Mouse (Mus musculus): ENCODE data around the gene Grsf1. TPM values are rescaled to one million over a fixed set of nuclear protein-coding genes. Genes with fewer than 3 reads are reported as not detected.

The Grsf1 gene
- total RNA-seq, 2 experiments from 2014 or later: 208 to 215 TPM

DNA sequence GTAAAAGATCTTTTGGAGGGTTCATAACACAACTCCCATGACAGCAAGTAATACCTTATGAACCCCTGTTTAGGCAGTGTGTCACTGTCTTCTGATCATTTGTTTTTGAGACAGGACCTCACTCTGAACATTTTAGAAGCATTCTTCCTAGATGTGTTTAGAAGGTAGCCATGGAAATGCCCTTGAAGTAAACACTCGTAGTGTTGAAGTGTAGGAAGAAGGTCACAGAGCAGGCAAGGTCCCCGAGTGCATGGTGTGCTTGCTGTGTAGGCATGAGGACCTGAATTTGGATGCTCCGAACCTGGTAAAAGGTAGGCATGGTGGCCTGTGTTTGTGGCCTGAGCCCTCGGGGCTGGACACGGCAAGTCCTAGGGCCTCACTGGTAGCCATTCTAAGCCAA, 44.4 kb downstream of the Grsf1 start:
- DNase-seq: no peak

DNA sequence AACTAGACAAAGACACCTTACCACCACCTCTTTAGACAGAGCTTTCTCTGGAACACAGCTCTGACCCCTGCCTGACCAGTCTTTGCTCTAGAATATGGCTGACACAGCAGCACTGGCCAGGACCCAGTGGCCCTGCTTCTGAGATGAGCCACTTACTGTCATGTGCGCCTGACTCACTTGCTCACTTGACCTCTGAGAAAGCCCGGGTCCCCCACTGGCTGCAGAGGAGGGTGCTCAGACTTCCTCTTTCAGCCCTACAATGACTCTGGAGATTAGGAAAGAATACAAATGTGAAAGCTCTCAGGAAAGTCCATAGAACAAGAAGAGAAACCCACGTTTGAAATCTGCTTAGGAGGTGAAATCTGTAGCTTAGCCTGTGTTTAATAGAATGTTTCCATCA, 45.1 kb downstream of the Grsf1 start:
- peak; percentile 38 to 77 for DNase-seq

DNA sequence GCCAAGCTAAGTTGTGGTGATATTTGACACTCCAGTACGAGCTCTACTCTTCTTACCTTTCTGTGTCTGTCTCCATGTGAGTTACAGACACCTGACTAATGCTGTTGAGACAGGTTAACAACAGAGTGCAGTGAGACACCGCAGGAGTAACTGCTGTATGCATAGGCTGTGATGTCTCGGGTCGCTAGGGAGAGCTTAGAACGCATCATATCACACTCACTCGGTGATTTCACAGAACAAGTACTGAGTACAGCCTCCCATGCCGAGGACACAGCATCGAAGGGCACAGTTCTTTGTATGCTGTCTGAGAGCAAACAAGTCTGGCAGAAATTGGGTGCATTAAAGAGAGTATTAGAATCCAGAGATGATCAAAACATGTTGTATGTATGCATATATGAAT, 46.0 kb downstream of the Grsf1 start:
- DNase-seq: no peak

DNA sequence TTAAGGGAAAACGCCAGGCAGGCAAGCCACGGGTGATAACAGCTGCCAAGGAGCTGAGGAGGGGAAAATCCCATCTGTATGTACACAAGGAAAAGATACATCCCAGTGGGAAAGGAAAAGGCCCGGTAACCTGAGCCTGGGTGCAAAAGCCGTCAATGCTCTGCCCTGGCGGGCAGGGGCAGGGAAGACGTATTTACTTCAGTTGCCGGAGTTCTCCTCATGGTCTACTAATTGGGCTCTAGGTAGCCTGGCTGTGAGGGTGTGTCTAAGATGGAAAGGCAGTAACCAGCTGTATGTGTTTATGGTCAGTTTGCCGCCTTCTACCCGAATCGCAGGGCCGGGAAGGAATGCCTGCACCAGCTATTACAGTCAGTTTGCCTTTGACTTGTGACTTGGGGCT, 46.8 kb downstream of the Grsf1 start:
- DNase-seq: no peak

DNA sequence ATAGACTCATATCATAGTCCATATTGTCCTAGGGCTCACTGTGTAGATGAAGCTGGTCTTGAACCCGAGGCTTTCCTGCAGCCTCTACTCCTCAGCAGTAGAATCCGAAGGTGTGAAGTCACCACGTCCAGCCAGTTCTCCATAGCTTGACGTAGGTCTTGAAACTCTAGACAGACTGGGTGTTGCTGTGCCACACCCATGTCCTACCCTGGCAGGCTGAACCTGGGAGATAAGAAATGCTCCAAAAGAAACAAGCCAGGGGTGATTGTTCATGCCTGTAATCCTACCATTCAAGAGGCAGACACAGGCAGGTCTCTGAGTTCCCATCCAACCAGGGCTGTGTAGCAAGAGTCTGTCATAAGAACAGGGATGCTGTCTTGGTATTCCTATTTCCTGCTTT, 48.4 kb downstream of the Grsf1 start:
- no peak for DNase-seq

DNA sequence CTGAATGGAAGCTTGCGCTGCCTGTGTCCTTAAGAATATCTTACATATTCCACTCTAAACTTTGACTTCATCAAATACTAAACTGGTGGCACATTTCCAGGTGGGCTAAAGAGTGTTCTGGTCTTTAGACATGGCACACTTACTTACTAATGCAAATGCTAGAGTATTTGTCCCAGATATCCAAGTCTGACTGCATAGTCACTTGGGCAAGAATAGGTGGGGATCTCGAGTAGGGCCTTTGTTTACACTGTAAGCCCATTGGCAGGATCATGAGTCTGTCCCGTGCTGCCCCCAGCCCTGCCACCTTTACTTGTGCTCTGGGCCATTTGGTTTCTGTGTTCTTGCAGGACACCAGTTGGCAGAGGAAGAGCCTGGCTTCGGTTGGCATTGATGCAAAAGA, 59.0 kb downstream of the Grsf1 start:
- DNase-seq: no peak

DNA sequence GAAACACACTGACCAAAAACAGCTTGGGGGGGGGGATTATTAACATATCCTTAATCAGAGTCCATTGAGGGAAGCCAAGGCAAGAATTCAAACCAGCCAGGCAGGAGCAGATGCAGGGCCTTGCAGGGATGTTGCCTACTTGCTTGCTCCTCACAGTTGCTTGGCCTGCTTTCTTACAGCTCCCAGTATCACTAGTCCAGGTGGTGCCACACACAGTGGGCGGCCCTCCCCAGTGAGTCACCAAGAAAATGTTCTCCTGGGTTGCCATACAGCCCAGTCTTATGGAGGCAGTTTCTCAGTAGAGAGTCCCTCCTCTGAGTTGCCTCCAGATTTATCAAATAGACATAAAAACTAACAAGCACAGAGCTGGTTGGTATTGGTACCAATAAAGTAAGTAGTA, 61.8 kb downstream of the Grsf1 start:
- no peak for DNase-seq

Other genes starting within 250 kb of the Grsf1 start
- gene Ambn, start 220.2 kb downstream of the Grsf1 start, total RNA-seq (2021): not detected
- gene Enam, start 188.2 kb downstream of the Grsf1 start, total RNA-seq (2021): not detected
- 10 to 100 TPM in 1 of 2 experiments, 1 to 10 TPM in 1; 2.1 to 13.5 TPM for gene Jchain, start 148.3 kb downstream of the Grsf1 start, total RNA-seq (2021)
- 10 to 100 TPM; 20.1 to 21.6 TPM for gene Utp3, start 121.7 kb downstream of the Grsf1 start, total RNA-seq (2021)
- 10 to 100 TPM; 13.8 to 15.0 TPM for gene Rufy3, start 111.1 kb downstream of the Grsf1 start, total RNA-seq (2021)
- 10 to 100 TPM; 19.1 to 20.5 TPM for gene Mob1b, start 44.7 kb upstream of the Grsf1 start, total RNA-seq (2021)
- 1 to 10 TPM; 2.3 to 2.4 TPM for gene Dck, start 88.8 kb upstream of the Grsf1 start, total RNA-seq (2021)
- gene Slc4a4, start 210.6 kb upstream of the Grsf1 start, total RNA-seq (2021): 10 to 100 TPM; 24.6 to 33.0 TPM

Data from heart, adult 18-20 months (tissue).